Mouse (Mus musculus) large intestine, adult 2 months (tissue): Measurements from ENCODE around the gene Mrpl23. TPM values are rescaled to one million over a fixed set of nuclear protein-coding genes. Genes with fewer than 3 reads are reported as not detected.

Experiments used
- DNase-seq: peaks from one replicate; pipeline ENCODE4 v3.0.0-alpha.2; 2012; ENCODE audit warnings: low read depth, low spot score
- WGBS: fragments of 180-500 bp; shearing (Covaris S2); methylation state at CpG from one replicate; pipeline ENCODE4 v1.1.7; 2018; 5-methylcytosine and 5-hydroxymethylcytosine counted together
- polyA plus RNA-seq: library from polyadenylated mRNA; depleted of rRNA; stranded (reverse); fragments of >200 nt; gene quantifications from 2 replicates; pipeline ENCODE4 v1.2.3, GENCODE M21; 2012

Mrpl23 gene
- polyA plus RNA-seq, 1 experiment, result 11.2 TPM

DNA sequence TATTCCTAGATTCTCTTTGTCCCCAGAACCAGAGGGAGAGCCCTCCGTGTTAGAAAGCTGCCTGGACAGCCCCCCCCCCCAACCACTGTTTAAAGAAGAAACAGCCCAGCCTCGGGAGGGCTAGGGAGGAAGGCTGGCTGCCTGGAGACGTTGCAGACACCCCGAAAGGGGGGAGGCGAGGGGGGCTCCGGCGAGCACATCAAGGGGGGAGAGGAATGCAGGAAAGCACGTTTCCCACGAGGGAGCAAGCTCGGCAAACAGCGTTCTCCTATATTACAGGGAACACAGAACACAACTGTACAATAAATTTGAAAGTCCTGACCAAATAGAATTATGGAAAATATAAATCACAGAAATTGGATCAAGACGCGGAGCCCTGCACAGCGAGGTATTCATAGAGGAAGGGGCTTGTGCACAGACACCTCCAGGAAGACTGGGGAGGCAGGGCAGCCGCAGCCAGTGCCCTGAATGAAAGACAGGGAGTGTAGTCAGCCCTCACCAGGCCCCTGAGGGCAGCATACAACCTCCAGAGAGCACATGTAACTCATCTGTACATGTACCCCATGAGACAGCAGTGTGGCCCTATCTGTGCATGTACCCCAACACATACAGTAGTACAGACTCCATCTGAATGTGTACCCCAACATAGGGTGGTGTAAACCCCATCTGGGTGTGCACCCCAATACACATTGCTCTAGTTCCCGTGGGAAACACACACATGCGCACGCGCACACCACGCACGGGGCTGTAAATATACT is 16.1 kb upstream of the Mrpl23 start:
- no peak for DNase-seq
- WGBS, result 42% methylated on average over 21 of the region's 21 CpGs

DNA sequence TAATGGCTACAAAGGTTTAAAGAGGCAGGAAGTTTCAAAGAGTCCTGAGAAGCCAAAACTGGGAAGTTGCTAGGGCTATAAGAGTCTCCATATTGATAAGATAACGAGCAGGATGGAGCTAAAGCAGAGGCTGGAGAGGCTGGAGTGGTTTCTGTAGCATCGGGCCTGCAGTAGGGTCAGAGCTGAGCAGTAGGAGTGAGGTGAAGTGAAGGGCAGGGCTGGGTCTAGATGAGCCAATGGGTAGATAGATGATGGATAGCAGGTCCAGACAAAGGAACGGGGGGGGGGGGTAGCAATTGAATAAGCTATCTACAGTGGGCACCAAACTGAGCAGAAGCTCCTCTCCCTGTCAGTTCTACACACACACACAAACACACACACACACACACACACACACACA is 15.0 kb upstream of the Mrpl23 start:
- no peak for DNase-seq
- WGBS, result 76% methylated on average over 3 of the region's 3 CpGs

DNA sequence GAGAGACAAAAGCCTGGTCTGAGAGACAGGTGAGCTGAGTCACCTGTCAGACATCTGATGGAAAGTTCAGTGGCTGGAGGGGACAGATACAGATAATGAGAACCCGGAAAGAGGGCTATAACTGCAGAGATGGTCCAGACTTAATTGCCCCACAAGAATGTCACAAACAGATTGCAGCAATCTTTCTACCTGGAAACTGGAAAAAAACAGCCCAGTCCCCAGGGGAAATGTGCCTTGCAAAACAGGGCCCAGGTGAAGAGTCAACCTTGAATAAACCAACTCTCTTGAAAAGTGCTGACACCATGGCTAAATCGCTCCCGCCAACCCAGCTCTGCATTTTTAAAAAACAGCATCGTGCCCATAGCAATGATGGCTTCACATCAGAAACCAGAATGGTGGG is 12.2 kb upstream of the Mrpl23 start:
- WGBS, result 72% methylated on average over 4 of the region's 4 CpGs
- no peak for DNase-seq

DNA sequence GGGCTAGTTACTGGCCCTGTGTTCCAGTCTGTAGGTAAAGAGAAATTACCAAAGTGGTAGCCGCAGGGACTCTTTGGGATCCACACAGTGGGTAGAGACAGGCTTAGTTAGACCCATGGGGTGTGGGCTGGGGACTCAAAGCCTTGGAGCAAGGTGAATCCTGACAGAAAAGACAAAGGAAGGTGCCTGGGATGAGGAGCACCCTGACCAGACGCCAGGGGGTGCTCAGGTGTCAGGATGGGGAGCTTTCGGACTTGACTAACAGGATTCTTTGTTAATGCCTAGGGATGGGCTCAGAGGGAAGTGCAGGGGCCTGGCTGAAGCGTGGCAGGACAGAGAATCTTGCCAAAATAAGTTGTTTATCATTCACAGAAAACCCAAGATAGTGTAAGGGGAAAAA is 10.1 kb upstream of the Mrpl23 start:
- WGBS, result 29% methylated on average over 4 of the region's 4 CpGs

GRCm38 (mm10) chr7:142523200-142523990 is 9.1 kb upstream of the Mrpl23 start:
- DNase-seq, result no peak
- WGBS, result 52% methylated on average over 17 of the region's 17 CpGs

More for the DNA sequence above, 10.1 kb upstream of the Mrpl23 start:
- no peak for DNase-seq

DNA sequence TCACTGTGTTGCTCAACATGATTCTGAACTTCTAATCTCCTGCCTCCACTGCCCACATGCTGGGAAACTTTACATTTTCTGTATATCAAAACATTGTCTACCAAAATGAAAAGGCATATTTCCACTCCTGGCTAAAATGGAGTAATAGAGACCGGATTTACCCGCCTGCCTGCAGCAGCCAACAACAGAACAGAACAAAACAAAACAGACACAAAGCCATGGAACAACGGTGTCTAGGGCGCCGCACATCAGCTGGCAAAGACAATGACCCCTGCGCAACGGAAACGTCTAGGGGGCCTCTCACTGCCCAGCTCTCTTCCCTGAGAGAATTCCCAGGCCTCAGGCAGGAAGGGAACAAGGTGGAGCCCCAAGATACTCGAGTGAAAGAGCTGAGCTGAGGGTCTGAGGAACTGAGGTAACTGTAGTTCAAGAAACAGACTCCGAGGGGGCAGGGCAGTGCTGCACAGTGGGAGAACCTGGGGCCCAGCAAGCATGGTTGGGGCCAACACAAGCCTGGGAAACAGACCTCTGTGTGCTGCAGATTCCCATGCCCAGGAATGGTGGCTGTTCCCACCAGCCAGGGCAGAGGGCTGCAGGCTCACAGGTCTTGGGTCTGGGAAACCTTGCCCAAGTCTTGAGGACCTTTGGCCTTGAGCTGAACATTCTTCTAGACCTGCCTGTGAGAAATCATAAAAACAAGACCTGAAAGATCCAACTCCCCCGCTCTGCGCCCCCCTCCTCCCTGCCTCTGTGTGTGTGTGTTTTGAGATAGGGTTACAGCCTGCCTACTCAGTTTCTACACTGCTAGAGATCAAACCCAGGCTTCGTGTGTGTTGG is 6.9 kb upstream of the Mrpl23 start:
- WGBS, result 62% methylated on average over 13 of the region's 13 CpGs

GRCm38 (mm10) chr7:142529350-142529749 is 3.1 kb upstream of the Mrpl23 start:
- WGBS, result 40% methylated on average over 10 of the region's 10 CpGs
- DNase-seq, result no peak

More for the DNA sequence above, 6.9 kb upstream of the Mrpl23 start:
- DNase-seq, result no peak

DNA sequence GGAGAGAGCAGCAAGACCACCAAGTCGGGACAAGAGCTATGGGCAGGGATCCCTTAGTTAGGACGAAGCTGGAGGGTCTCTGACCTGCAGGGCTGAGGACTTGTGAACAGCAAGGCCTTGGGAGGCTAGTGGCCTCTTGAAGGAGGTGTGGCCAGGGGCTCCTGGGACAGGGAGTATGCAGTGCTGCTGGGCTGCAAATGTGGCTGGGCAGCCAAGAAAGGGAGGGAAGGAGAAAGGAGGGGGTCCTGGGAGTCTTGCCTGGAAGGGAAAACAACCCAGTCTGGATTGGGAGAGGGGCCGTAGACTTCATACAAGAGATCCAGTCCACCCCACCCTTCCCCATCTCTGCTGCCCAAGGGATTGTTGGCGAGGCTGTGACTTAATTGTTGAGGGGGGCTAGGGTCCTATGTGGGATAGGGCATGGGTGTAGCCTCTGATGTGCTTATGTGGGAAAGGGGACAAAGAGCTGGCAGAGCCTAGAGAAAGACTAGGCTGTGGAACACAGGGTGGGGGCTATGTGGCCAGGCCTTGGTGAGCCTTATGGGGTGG is 439 bp upstream of the Mrpl23 start:
- no peak for DNase-seq
- WGBS, result 87% methylated on average over 4 of the region's 4 CpGs

DNA sequence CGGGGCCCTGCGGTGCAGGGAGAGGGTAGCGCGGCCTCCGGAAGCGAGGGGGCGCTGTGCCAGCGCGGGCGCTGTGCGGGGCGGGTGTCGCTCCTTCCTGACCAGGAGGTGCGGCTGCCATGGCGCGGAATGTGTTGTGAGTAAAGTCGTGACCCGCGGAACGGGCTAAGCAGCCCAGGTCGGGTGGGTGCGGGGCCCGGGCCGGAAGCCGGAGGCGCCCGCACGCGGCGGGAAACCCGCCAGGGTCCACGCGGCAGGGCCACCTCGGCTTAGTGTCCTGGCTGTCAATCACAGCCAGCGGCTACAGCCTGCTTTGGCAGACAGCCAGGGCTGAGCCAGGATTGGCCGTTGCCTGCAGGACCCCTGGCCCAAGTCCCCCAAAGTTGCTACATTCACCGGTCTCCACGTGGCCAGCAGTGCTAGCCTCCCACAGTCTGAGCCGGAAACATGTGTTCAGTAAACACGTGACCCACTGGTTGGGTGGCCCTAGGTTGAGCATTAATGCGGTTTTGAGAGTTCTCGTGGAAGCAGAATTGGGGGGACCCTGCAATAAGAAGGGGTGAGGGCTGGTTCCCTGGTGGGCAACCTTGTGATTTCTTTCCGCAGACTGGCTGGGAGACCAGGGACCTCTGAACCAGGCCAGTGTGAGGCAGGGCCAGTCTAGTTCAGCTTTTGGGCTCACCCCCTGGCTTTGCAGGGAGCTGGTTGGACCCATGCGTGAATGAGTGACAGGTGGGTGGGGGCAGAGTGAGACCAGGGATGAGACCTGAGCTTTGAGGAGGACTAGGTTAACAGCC is 771 bp downstream of the Mrpl23 start:
- WGBS, result under 1% methylated on average over 44 of the region's 44 CpGs
- DNase-seq, result peak; percentile 25

DNA sequence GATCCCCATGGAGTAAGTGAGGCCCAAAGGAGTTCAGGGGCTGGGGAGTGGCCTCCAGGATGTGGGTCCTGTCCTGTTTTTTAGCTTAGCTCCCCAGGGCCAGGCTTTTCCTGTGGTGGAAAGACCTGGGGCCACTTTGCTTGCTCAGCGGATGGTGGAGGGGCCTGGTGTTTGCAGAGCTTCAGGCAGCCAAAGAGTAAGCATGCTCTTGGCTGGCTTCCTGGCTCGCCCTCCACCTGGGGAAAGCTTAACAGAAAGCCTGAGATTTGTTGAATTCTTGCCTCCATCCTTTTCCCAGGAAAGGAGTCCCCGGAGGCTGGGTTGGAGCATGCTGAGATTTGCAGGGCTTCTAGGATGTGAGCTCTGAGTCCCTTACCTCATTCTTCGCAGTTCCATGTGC is 2.6 kb downstream of the Mrpl23 start:
- WGBS, result 66% methylated on average over 4 of the region's 4 CpGs
- no peak for DNase-seq

- DNase-seq, result no peak
- WGBS, result 64% methylated on average over 5 of the region's 5 CpGs
These were observed 3.3 kb downstream of the Mrpl23 start for GRCm38 (mm10) chr7:142535832-142536231.

- 84% methylated on average over 5 of the region's 5 CpGs for WGBS
- no peak for DNase-seq
These were observed 4.7 kb downstream of the Mrpl23 start for GRCm38 (mm10) chr7:142537181-142537580.

GRCm38 (mm10) chr7:142537879-142538278 is 5.4 kb downstream of the Mrpl23 start:
- WGBS, result 21% methylated on average over 6 of the region's 6 CpGs
- DNase-seq, result peak; percentile 13

DNA sequence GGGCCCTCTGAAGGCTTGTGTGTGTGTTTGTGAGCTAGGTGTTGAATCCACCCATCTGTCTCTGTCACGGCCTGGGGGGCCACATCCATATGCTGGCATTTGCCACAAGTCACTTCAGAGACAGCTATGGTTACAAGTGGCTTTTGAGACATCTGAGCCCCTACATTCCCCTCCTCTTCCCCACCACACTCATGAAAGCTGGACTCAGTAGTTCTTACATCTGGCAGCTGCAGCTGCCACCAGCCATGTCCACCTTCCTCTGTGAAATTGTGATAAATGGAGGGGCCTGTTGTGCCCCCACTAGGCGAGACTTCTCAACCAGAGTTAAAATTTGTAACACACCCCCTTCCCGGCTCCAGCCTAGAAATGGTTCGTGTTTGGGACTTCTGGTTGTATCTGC is 5.8 kb downstream of the Mrpl23 start:
- WGBS, result 74% methylated on average over 4 of the region's 4 CpGs

DNA sequence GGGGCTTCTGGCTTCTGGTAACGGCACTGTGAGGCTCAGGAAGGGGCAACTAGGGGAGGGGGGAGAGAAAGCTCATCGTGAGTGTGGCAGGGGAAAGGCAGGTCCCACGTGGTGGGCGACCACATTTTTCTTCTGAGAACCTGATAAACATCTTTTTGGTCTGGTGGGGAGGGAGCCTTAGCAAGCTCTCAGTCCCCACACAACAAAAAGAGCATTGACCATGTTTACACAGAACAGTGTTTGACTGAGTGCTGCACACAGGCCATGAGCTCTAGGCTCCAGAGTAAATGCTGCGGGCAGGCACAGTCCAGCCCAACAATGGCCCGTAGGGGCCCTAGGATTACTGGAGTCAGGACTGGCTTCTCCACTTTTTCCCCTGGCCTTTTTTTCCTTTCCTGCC is 6.3 kb downstream of the Mrpl23 start:
- WGBS, result 75% methylated on average over 6 of the region's 6 CpGs
- no peak for DNase-seq

More for the DNA sequence above, 5.8 kb downstream of the Mrpl23 start:
- DNase-seq, result no peak

DNA sequence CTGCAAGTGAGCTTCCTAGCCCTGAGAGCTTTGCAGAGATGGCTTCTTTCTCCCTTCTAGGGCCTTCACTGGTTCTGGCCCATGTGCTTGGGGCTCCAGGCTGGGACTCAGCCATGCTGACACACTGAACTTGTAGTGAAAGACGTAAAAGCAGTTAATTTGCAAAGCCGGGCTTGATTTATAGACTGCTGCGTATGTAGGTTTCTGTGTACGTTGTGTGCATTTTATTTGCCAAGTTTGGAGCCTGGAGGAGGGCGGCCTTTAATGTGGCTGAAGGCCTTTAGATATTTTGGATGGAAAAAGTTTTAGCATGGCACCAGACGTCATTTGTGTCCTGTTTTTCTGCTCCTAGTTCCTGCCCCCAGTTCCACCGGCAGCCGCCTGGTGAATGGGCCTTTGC is 7.3 kb downstream of the Mrpl23 start:
- 81% methylated on average over 8 of the region's 8 CpGs for WGBS
- DNase-seq, result no peak

DNA sequence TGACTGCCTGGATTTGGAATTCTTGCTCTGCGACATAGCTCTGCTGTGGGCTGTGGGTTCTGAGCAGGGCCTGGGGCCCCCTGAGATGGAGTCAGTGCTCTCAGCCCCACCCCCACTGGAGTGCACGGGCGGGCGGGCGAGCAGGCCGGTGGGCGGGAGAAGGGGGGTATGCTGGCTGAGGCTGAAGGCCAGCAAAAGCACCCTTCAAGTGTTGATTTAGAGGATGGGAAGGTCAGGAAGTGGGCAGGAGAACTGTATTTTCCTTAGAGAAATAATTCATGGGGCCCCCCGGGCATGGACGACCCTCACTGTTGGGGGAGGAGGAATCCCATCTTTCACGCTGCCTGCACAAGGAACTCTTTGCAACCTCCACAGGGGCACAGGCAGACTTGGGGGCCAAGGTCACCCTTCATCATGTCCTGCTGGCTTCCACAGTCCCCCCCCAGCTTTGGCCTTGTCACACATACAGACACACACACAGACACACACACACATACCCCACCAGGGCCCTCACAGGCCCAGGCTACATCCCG is 10.4 kb downstream of the Mrpl23 start:
- 78% methylated on average over 11 of the region's 11 CpGs for WGBS
- no peak for DNase-seq

GRCm38 (mm10) chr7:142545967-142546366 is 13.5 kb downstream of the Mrpl23 start:
- 82% methylated on average over 7 of the region's 7 CpGs for WGBS
- DNase-seq, result no peak

- 52% methylated on average over 2 of the region's 2 CpGs for WGBS
- no peak for DNase-seq
These were observed 15.4 kb downstream of the Mrpl23 start for GRCm38 (mm10) chr7:142547874-142548273.
